Mouse (Mus musculus) right cerebral cortex, adult 2 months (tissue): ENCODE results near the gene Exoc7.
"Not testable (repeated sequence)": the region's sequence is repeated elsewhere in the genome, so short reads cannot be mapped to it uniquely, and the experiment has no call there.

Source experiments
- DNase-seq, 2 experiments: peaks; one replicate each; pipeline ENCODE4 v3.0.0; 2021 to 2022; ENCODE audit warnings: low spot score in 2 of 2

Gene Exoc7

DNA sequence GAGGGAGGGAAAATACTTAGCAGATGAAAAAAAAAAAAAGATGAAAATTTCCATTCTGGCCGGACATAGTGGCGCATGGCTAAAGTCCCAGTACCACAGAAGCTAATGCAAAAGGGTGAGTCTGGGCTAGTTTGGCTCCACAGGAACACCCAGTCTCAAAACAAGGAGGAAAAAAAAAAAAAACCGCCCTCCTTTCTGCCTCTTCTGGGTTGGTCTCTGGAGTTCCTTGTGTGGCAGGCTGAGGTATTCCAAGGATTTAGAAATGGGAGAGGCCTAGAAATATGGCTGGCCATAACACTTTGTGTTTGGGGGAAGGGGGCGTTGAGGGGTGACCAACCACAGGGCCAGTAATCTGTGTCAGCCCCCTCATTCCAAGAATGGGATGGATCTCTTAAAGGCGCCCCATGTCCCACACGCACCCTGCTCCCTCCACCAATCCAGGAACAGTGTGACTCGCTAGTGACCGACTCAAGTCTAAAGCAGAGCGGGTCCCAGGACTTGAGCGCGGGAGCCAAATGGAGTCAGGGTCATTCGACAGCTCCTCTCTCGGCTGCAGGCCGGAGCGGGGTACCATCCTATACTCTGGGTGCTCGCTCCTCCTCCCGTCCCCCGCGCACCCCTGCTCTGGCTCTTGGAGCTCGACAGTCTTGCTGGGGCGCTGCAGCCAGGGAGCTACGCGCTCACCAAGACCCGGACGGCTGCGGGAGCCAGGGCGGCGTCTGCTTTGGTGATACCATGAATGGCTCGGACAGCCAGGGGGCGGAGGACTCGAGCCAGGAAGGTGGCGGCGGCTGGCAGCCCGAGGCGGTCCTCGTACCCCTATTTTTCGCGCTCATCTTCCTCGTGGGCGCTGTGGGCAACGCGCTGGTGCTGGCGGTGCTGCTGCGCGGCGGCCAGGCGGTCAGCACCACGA is 26.0 kb downstream of the Exoc7 start, which contains the start of gene Galr2:
Galr2 (plus strand) TSS at position 189 of the 913 bp plus-strand sequence.
- DNase-seq: no peak

- not testable (repeated sequence) for DNase-seq
Observed at GRCm38 (mm10) chr11:116277184-116277583, 29.8 kb downstream of the Exoc7 start.

GRCm38 (mm10) chr11:116274045-116274666 is 32.9 kb downstream of the Exoc7 start, which contains the start of gene Srp68:
Gene Srp68 (minus strand): TSS chr11:116274217.
- peak; percentile 96 to 98 for DNase-seq

- DNase-seq: no peak
Observed at GRCm38 (mm10) chr11:116273469-116274044, 33.5 kb downstream of the Exoc7 start.

DNA sequence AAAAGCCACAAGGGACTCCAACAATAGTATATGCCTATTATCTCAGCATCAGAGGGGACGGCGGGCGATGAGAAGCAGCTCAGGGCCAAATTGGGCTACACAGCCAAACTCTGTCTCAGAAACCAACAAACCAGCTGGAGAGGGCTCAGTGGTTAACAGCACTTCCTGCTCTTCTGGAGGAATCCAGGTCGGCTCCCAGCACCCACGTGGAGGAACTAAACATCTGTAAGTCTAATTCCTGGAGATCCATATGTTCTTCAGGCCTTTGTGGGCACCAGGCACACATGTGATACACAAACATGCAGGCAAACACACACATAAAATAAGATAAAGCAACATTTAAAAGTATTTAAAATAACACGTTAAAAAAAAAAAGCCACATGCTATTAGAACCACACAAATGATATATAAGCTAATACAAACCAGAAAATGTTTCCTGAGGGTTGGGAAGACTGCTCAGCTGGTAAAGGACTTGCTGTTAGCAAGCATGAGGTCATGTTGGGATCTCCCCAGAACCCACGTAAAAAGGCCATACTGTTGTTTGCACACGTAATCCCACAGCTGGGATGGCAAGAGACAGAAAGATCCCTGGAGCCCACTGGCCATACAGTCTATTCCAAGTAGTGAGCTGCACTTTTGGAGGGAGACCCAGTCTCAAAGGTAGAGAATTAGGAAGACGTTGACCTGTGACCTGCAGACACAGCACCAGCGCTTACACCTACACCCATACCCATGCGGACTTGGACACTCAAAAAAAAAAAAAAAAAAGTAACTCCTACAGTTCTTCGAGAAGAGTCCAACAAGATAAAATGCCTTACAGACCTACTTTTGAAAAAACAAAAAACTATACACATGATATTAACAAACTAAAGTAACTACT is 34.2 kb downstream of the Exoc7 start:
- no peak for DNase-seq

- no peak for DNase-seq
Observed at GRCm38 (mm10) chr11:116269560-116269959, 37.5 kb downstream of the Exoc7 start.

DNA sequence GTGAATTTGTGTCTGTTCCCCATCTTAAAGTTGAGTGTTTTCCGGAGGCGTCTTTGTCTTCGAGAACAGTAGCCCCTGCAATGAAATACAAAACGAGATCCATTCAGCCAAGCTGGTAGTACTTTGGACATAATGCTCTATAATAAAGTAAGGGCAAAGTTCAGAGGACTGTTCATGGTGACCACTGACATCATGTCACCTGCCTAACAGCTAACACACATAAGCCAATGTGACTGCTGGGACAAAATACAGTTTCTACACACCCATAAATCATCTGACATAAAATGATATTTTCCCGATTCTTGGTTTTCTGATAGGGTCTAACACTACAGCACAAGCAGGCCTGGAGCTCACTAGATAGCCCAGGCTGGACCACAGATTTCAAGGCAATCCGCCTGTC is 38.7 kb downstream of the Exoc7 start:
- no peak for DNase-seq

DNA sequence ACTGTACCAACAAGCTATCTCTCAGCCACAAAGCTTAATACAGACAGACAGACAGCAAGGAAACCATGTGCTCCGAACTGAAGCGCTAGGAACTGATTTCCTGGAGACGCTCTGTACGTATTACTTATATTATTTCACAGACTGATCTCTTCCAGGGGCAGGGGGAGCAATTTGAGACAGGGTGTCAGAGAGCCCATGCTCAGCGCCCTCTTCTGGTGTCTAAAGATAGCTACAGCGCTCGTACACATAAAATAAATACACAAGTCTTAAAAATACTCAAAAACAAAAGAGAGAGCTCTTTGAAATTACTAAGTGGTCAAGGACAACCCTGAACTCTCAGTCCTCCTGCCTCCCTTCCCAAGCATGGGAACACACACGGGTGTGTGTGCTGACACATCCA is 39.4 kb downstream of the Exoc7 start:
- no peak for DNase-seq

DNA sequence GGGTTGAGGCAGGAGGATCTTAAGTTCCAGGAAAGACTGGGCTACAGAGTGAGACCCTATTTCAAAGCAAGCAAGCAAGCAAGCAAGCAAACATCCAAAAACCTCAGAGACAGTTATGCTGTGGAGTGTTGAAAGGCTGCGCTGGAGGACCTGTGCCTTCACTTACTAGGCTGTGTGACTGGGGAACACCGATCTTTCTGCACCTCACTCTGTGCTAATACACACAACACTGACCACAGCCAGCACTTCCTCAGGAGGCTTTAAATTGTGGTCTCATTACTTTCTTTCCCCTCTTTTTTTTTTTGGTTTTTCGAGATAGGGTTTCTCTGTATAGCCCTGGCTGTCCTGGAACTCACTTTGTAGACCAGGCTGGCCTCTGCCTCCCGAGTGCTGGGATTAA is 41.2 kb downstream of the Exoc7 start:
- no peak for DNase-seq

GRCm38 (mm10) chr11:116265352-116265751 is 41.7 kb downstream of the Exoc7 start:
- DNase-seq: peak in 1 of 2 experiments; percentile 29

DNA sequence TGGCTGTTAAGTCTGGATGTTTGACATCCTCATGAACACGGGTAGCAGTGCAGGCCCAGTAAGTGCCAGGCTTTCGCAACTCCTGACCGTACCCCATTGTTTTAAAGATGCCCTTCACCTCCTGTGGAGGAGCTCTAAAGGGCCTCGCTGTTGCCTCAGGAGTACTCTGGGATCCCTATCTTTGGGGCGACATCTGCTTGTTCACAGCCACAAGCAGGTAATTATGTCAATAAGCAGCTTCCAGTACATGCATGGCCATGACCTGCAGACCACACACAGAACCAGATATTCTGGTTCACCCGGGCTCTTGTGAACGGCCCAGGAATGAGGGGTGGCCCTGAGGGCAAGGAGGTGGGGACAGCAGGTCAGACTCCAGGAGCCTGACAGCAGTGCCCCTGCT is 46.8 kb downstream of the Exoc7 start:
- no peak for DNase-seq

DNA sequence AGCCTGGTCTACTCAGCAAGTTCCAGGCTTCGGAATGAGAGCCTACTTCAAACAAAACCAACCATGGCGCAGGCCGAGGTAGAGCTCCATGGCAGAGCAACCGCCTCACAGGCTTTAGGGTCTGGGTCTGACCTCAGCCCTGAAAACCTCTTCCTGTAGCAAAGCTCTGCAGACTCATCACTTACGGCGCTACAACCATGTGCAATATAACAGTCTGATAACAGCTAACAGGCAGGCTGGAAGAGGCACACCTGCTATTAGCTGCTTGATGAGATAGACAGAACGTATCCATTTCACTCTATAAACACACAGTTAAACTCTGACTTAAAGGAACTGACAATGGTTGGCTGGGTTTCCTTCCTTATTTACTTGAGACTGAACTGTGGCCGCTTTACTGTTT is 47.6 kb downstream of the Exoc7 start:
- no peak for DNase-seq

- DNase-seq: peak; percentile 22 to 27
Observed at GRCm38 (mm10) chr11:116255982-116256675, 50.9 kb downstream of the Exoc7 start.

- DNase-seq: no peak
Observed at GRCm38 (mm10) chr11:116255090-116255981, 51.7 kb downstream of the Exoc7 start.

- no peak for DNase-seq
Observed at GRCm38 (mm10) chr11:116254627-116255026, 52.4 kb downstream of the Exoc7 start.

DNA sequence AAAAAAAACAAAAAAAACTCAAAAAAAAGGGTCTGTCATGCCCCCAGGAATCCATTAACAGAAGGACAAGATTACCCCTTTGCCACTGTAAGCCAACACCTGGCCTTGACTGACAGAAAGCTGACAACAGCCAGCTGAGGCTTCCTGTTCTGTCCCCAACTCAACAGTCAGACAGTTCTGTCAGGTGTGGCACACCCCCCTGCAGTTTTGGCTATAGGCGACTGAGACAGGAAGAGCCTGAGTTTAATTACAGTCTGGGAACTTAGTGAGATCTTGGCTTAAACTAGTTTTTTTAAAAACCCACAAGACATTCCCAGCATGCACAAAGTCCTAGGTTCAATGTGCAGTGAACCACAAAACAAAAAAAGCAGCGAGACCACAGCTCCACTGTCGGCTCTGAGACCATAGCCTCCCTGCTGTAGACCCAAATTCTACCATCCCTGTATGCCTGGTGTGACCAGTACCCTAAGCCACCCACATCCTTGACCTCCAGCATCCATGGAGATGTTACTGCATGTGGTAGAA is 53.9 kb downstream of the Exoc7 start:
- no peak for DNase-seq

GRCm38 (mm10) chr11:116250898-116251297 is 56.1 kb downstream of the Exoc7 start:
- DNase-seq: no peak

DNA sequence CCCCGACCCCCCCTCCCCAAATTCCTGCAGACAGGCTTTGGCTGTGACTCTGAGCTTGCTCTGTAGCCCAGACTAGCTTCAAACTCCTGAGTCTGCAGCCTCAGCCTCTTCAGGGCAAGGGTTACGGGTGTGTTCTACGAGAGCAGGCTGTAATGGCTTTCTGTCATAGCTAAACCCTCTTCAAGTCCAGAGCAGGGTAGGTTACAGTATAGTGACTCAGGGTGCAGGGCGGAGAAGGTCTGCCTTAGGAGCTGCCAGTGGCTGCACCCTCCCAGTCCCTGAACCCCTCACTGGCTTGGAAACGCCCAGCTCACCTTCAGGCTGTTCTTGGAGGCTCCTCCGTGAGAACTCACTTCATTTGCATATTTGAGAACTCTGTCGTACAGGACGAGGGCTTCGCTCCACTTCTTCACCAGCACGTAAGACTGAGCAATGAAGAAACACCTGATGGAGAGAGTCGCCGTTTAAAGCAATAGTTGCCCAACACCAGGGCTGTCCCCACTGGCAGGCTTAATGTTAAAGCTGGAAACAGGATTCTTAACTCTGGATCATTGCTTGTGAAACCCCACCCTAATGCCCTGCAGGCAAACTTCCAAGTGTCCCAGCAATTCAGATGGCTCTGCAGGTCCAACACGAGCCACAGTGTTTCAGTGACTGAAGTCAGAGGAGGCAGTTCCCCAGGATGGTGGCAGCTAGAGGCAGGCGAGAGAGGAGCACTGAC is 59.4 kb downstream of the Exoc7 start:
- DNase-seq: no peak

GRCm38 (mm10) chr11:116245616-116246015 is 61.4 kb downstream of the Exoc7 start:
- DNase-seq: no peak
